Mouse (Mus musculus) heart, postnatal 0 days (tissue): Measurements from ENCODE around the gene Adad2.

Experiments
- CTCF ChIP-seq: IDR thresholded peaks from 2 replicates; pipeline ENCODE4 v1.5.1; 2016; ENCODE audit warnings: antibody characterized with exemption, control low read depth, low read depth
- EP300 ChIP-seq: IDR thresholded peaks from 2 replicates; pipeline ENCODE4 v1.6.1; 2016; ENCODE audit warnings: antibody characterized with exemption, low read depth

DNA sequence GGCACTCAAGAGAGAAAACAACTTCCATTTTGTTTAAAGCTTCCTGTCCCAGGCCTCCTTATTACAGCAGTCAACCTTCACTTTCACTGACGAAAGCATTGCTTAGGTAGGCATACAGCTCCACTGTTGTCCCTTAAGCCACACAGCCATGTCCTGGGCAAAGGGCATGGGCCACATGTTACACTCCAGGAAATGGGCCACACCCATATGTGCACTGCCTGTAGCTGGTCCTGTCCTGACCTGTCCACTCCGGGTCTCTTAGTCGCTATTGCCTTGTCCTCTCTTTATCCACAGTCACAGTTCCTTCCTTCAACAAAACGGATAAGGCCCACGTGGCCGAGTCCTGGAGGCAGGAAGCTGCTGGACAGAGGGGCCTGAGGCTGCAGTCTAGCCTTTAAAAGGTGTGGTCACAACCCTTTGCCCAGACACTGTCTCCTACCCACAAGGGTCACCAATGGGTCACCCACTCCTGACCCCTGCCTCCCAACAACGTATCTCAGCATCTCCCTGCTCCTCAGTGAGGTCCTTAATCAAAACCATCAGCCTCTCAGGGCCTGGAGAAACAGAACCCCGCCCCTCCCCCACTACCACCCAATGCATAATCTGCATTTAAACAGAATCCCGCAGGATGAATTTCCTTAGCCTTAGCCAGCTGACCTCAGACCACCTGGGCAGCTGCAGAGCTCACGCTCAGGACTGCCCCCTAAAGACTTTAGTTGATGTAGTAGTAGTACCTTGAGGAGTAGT, 15.2 kb downstream of the Adad2 start:
- TF ChIP-seq CTCF = no peak
- no peak for TF ChIP-seq EP300
